Mouse (Mus musculus) monocyte, adult 59 days (primary cell): ENCODE measurements around the gene Gm21721. TPM values are rescaled to one million over a fixed set of nuclear protein-coding genes. Genes with fewer than 3 reads are reported as not detected.

Source experiments
- total RNA-seq, 2 experiments: library from RNA; stranded (reverse); gene quantifications; one replicate each; pipeline ENCODE4 v1.2.4; 2023

Gene Gm21721
- total RNA-seq: not detected

GRCm38 (mm10) chrY:9202090-9202489 is at the start of gene Gm21721:
Gm21721 (minus strand) TSS chrY:9202190.

Other genes starting within 250 kb of the Gm21721 start
- gene Gm21292, start 68.3 kb downstream of the Gm21721 start, total RNA-seq: not detected
- gene Gm21812, start 145.0 kb upstream of the Gm21721 start, total RNA-seq: not detected
- not detected for gene Gm21874, start 214.0 kb upstream of the Gm21721 start, total RNA-seq